Mouse (Mus musculus) testis, adult 2 months (tissue): ENCODE measurements around the gene Rragd.

Experiments used
- CTCF ChIP-seq: fragments of 200-500 bp; IDR thresholded peaks from 2 replicates; pipeline ENCODE4 v1.5.1; 2012; ENCODE audit warnings: low read depth, mild to moderate bottlenecking, inconsistent platforms, low read length, moderate library complexity; ENCODE audit not compliant: control insufficient read depth, insufficient read depth, insufficient replicate concordance
- POLR2A ChIP-seq: fragments of 200-500 bp; IDR thresholded peaks from 2 replicates; pipeline ENCODE4 v1.6.1; 2012; ENCODE audit warnings: low read depth, mild to moderate bottlenecking, inconsistent platforms, low read length, moderate library complexity; ENCODE audit not compliant: control insufficient read depth

DNA sequence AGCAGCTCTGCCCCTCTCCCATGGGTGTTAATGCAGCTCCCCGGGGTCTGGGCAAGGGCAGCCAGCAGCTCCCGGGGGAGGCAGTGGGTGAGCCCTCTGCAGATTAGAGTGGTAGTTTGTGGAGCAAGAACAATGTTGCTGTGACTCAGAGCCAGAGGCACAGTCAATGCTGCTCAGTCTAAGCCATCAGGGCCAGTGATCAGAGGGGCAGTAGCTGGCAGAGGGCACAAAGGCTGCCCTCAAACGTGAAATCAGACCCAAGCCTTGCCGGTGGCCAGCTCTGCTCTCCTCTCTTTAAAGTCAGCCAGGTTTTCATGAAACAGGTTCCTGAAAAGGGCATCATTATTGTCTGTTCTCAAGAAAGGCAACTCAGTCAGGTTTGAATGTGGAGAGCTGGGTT lies 43.3 kb upstream of the Rragd start:
- no peak for TF ChIP-seq CTCF
- TF ChIP-seq POLR2A: no peak
